8 mouse cellular contexts compared by ENCODE assay signal in genomic region chr17:22424636-22425354, GRCm38 (mm10). TPM values are rescaled to one million over a fixed set of nuclear protein-coding genes. Genes with fewer than 3 reads are reported as not detected.
DNase-seq lines count a peak whose midpoint lies in the region; ATAC-seq and TF ChIP-seq lines count a peak whose summit lies in the region.

No protein-coding gene starts in this region.

- peak overlapping the region; percentile 76; the same call in 1 of the 2 replicates for H3K9ac ChIP-seq in CH12.LX (ENCODE audit: insufficient read depth, low read depth)
- H3K9ac ChIP-seq in heart, embryonic 15.5 days = peak overlapping the region; percentile 64
- H3K9ac ChIP-seq in neural tube, embryonic 11.5 days (ENCODE audit: low read length) = peak overlapping the region; percentile 81

- no peak for TF ChIP-seq POLR2A in CH12.LX (IDR thresholded peaks at IDR 0.05; ENCODE audit: low read depth, low read length)

- in situ Hi-C loops in CH12.LX (cut with MboI; ENCODE audit: low pct_ligation_motif_present, low pct_unique_long_range_greater_than_20kb, low sequenced_read_pairs) = loop anchor here (25.0 kb wide), 1 partner anchor 337 kb away; no protein-coding TSS in a partner anchor

- no peak for TF ChIP-seq RAD21 in CH12.LX (IDR thresholded peaks at IDR 0.05; ENCODE audit: low read depth, low read length)

- 4% methylated on average over 11 of the region's 12 CpGs for WGBS in heart, embryonic 15.5 days
- 5% methylated on average over 12 of the region's 12 CpGs for WGBS in neural tube, embryonic 11.5 days

- peaks cover 0 to under 1% of the 10 kb centered on the region in 2 experiments for H3K36me3 ChIP-seq in CH12.LX (replicated peaks in 1 of 2; ENCODE audit: control insufficient read depth in 1 of 2, insufficient read depth in 1 of 2, low read length in 1 of 2)
- H3K36me3 ChIP-seq in heart, embryonic 15.5 days = no peaks in the 10 kb centered on the region
- no peaks in the 10 kb centered on the region for H3K36me3 ChIP-seq in neural tube, embryonic 11.5 days (ENCODE audit: control insufficient read depth, insufficient read depth, low read length)

- peaks cover 0 to 21% of the 10 kb centered on the region in 2 experiments; a peak in 2 of 4 replicates for H3K4me1 ChIP-seq in CH12.LX (ENCODE audit: control insufficient read depth in 1 of 2, insufficient read depth in 2 of 2)
- no peaks in the 10 kb centered on the region; the same call in 1 of the 2 replicates for H3K4me1 ChIP-seq in heart, embryonic 15.5 days (replicated peaks)
- H3K4me1 ChIP-seq in neural tube, embryonic 11.5 days (ENCODE audit: control insufficient read depth, insufficient read depth, low read length) = peaks cover 3% of the 10 kb centered on the region; the same call in 1 of the 2 replicates

- H3K79me2 ChIP-seq in CH12.LX (replicated peaks; ENCODE audit: control insufficient read depth, extremely low read depth, insufficient read depth, poor library complexity, severe bottlenecking) = no peaks in the 10 kb centered on the region

- H3K9me3 ChIP-seq in CH12.LX (replicated peaks; ENCODE audit: low read length) = no peaks in the 10 kb centered on the region
- no peaks in the 10 kb centered on the region for H3K9me3 ChIP-seq in heart, embryonic 15.5 days (replicated peaks)
- no peaks in the 10 kb centered on the region for H3K9me3 ChIP-seq in neural tube, embryonic 11.5 days (ENCODE audit: control insufficient read depth, low read length)

- no peak for ATAC-seq in heart, embryonic 15.5 days (replicated peaks; ENCODE audit: insufficient number of reproducible peaks, insufficient read depth, low FRiP score, low read depth)
- ATAC-seq in neural tube, embryonic 11.5 days (ENCODE audit: insufficient read depth, low FRiP score, low TSS enrichment) = 0 out of 2 replicates have a peak, but pooled peaks have one; percentile 5

- no peak for TF ChIP-seq EP300 in CH12.LX (IDR thresholded peaks at IDR 0.05; ENCODE audit: low read length)

- intact Hi-C loops in gastrocnemius, adult 2 months (cut with DNase I) = loop anchor here (5.0 to 10.0 kb wide), 2 partner anchors 197 to 1480 kb away; partner anchors contain the start of genes Ppp2r1a and Zfp994
- intact Hi-C loops in gastrocnemius, postnatal 14 days (cut with DNase I; ENCODE audit: low total_unique reads) = no loop called here

- H3K27ac ChIP-seq in gastrocnemius, adult 2 months = peak overlapping the region; percentile 83
- H3K27ac ChIP-seq in CH12.LX (ENCODE audit: insufficient read depth, low read depth) = no peak overlapping the region
- H3K27ac ChIP-seq in heart, embryonic 15.5 days = peak overlapping the region; percentile 86
- H3K27ac ChIP-seq in neural tube, embryonic 11.5 days (ENCODE audit: low read depth, low read length) = peak overlapping the region; percentile 75

- no peaks in the 10 kb centered on the region for H3K27me3 ChIP-seq in CH12.LX (replicated peaks)
- no peaks in the 10 kb centered on the region for H3K27me3 ChIP-seq in heart, embryonic 15.5 days
- H3K27me3 ChIP-seq in neural tube, embryonic 11.5 days (ENCODE audit: control insufficient read depth, insufficient read depth, low read length) = no peaks in the 10 kb centered on the region

- H3K4me3 ChIP-seq in gastrocnemius, adult 2 months = peak overlapping the region; percentile 86
- peak overlapping the region; percentile 30 to 90 (median 65) for H3K4me3 ChIP-seq in CH12.LX (replicated peaks in 1 of 3; ENCODE audit: low read depth in 2 of 3, low read length in 2 of 3, poor library complexity in 1 of 3)
- peak overlapping the region; percentile 61 for H3K4me3 ChIP-seq in heart, embryonic 15.5 days
- H3K4me3 ChIP-seq in neural tube, embryonic 11.5 days (ENCODE audit: low read depth, low read length) = peak overlapping the region; percentile 62

- TF ChIP-seq CTCF in gastrocnemius, adult 2 months (IDR thresholded peaks at IDR 0.05) = no peak
- no peak for TF ChIP-seq CTCF in CH12.LX (conservative IDR thresholded peaks at IDR 0.05 in 1 of 2, IDR thresholded peaks at IDR 0.05 in 1 of 2; ENCODE audit: low read depth in 2 of 2, low read length in 2 of 2)

- DNase-seq in gastrocnemius, adult 2 months = no peak
- no peak for DNase-seq in gastrocnemius, postnatal 14 days
- peak; percentile 27 for DNase-seq in CH12.LX (ENCODE audit: extremely low read depth)
- DNase-seq in embryo, embryonic 10 days (ENCODE audit: low spot score) = peak; percentile 7
- DNase-seq in kidney, postnatal 36 days = peak; percentile 16 to 28
- DNase-seq in neural tube, embryonic 11.5 days (ENCODE audit: low spot score) = peak; percentile 10
- no peak for DNase-seq in spleen, postnatal 36 days (ENCODE audit: low spot score in 2 of 2)

- peak overlapping the region; percentile 55; the same call in 1 of the 2 replicates for H3K4me2 ChIP-seq in CH12.LX (ENCODE audit: insufficient read depth, low read depth, poor library complexity, severe bottlenecking)
- H3K4me2 ChIP-seq in heart, embryonic 15.5 days = peak overlapping the region; percentile 80
- peak overlapping the region; percentile 65 for H3K4me2 ChIP-seq in neural tube, embryonic 11.5 days (ENCODE audit: low read depth)

- dilution Hi-C loops in CH12.LX (cut with MboI; ENCODE audit: extremely low pct_ligation_motif_present, extremely low pct_unique_long_range_greater_than_20kb, low sequenced_read_pairs) = no loop called here

TF ChIP-seq in CH12.LX, 34 proteins besides CTCF, POLR2A, EP300 and RAD21:
- no peak for TF ChIP-seq TCF12 (IDR thresholded peaks at IDR 0.05; ENCODE audit: low read depth, low read length)
- TF ChIP-seq ELF1 (IDR thresholded peaks at IDR 0.05; ENCODE audit: low read depth, low read length) = peak; percentile 50
- TF ChIP-seq MAX (IDR thresholded peaks at IDR 0.05; ENCODE audit: low read length) = no peak
- peak; percentile 67 for TF ChIP-seq ZNF384 (IDR thresholded peaks at IDR 0.05; ENCODE audit: low read depth, low read length)
- TF ChIP-seq UBTF (IDR thresholded peaks at IDR 0.05; ENCODE audit: low read depth, low read length) = no peak
- no peak for TF ChIP-seq KAT2A (IDR thresholded peaks at IDR 0.05; ENCODE audit: insufficient replicate concordance, low read length)

RNA-seq across cellular contexts. Expression of gene Zfp946, which starts 0.8 kb away (rescaled TPM):
- 1 to 10 TPM; 4.3 to 4.5 TPM for total RNA-seq in gastrocnemius, adult 2 months (2021)
- total RNA-seq in gastrocnemius, postnatal 14 days (2021) = 1 to 10 TPM; 3.4 to 3.5 TPM
- total RNA-seq in CH12.LX (2012; rRNA removed) = 1.9 and 2.7 TPM in 2 replicates
- total RNA-seq in CH12.LX (2014; rRNA removed) = 7.1 and 7.3 TPM in 2 replicates
- 5.9 and 6.6 TPM in 2 replicates for polyA plus RNA-seq in CH12.LX (2012; ENCODE audit: insufficient read length, low read depth)
- polyA plus RNA-seq in heart, embryonic 15.5 days (2015; fragmentation: Nextera tagmentation; extraction: Ambion mirVana) = 6.5 and 7.6 TPM in 2 replicates
- 32.7 and 32.8 TPM in 2 replicates for polyA plus RNA-seq in neural tube, embryonic 11.5 days (2014; fragmentation: Nextera tagmentation; extraction: Ambion mirVana)

Comparison
In these comparisons a context has a peak if more than half of its experiments do, and no peak if none do; other contexts are left out.
1. DNase-seq: peak in CH12.LX (single experiment), embryo, embryonic 10 days (single experiment), kidney, postnatal 36 days (2 of 2) and neural tube, embryonic 11.5 days (single experiment); none in gastrocnemius, adult 2 months (single experiment), gastrocnemius, postnatal 14 days (single experiment) and spleen, postnatal 36 days (0 of 2).
2. Peak in every context shown above with its lines, with median percentiles within 50 percentile points of each other: H3K4me3 ChIP-seq, H3K4me2 ChIP-seq and H3K9ac ChIP-seq.